Mouse (Mus musculus) lung, postnatal 25 days (tissue): ENCODE results near the gene Zic5.

ENCODE experiments used
- DNase-seq: peaks from one replicate; pipeline ENCODE4 v3.0.0; 2022; ENCODE audit warnings: low spot score

The Zic5 gene

GRCm38 (mm10) chr14:122427654-122428053 lies 37.8 kb downstream of the Zic5 start:
- DNase-seq, result no peak

- no peak for DNase-seq
These were observed 38.3 kb downstream of the Zic5 start for GRCm38 (mm10) chr14:122427204-122427560.

- DNase-seq, result no peak
These were observed 38.8 kb downstream of the Zic5 start for GRCm38 (mm10) chr14:122426529-122427203.

- DNase-seq, result no peak
These were observed 41.0 kb downstream of the Zic5 start for GRCm38 (mm10) chr14:122424441-122424840.

- DNase-seq, result no peak
These were observed 49.2 kb downstream of the Zic5 start for GRCm38 (mm10) chr14:122416166-122416771.

GRCm38 (mm10) chr14:122414786-122415185 lies 50.7 kb downstream of the Zic5 start:
- no peak for DNase-seq

GRCm38 (mm10) chr14:122413542-122413928 lies 51.9 kb downstream of the Zic5 start:
- DNase-seq, result no peak

- DNase-seq, result no peak
These were observed 52.5 kb downstream of the Zic5 start for GRCm38 (mm10) chr14:122412841-122413541.
